Mouse (Mus musculus): ENCODE measurements around the gene Spic.

The Spic gene

GRCm38 (mm10) chr10:88645448-88645847 lies 39.4 kb downstream of the Spic start:
- no peak for DNase-seq (ENCODE audit: low spot score)

DNA sequence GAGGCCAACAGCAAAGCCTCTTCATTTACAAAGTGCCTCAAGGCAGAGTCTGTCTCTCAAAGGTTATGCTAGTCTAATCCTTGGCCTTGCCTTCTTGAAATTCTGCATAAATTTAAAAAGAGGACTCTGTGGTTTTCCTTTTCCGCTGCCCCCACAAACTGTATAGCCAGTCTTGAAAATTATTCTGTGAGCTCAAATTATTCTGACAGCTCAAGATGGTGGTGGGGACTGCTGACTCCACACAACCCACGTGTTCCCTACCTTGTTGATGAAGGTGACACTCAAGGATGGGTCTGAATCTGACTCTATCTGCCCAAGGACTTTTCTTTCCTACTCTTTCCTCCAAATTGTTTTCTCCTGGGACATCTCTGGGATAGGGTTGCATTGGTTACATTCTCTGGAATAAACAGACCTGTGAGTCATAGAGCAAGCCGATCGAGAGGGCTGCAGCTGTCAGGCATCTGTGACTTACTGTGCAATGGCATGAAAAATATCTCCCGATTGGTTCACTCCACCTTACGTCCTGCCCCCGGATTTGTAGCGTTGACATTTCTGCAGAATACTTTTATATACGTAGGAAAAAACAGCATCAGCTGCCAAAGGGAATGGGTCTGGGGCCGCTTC lies 53.4 kb downstream of the Spic start:
- no peak for DNase-seq (ENCODE audit: low spot score)

DNA sequence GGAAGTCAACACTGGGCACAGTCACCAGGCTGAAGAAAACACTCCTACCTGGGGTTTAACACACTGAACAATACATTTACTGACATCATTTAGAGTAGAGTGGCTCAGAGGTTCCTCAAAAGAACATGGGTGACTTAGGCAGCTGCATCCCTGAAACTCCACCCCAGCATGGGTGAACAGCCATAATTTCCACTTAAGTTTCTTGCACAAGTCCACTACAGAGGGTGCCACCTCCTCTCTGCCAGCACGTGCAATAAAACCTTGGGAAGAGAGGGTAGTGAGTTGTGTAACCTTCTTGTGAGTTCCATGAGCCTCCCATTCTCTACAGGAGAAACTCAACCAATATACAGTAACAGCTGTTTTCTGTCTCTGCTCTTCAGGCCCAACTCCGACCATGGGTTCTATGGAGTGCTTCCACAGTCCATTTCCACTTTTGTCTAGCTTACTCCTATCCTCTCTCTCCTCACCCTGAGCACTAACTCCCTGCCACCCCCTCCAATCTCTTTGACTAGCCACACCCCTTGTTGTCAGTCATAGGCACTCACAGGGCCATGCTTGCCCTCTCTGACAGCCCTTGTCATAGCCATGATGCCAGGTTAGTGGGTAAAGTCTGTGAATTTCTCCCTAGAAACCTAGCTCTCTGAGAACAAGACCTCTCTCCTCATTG lies 54.0 kb downstream of the Spic start:
- DNase-seq (ENCODE audit: low spot score), result no peak

DNA sequence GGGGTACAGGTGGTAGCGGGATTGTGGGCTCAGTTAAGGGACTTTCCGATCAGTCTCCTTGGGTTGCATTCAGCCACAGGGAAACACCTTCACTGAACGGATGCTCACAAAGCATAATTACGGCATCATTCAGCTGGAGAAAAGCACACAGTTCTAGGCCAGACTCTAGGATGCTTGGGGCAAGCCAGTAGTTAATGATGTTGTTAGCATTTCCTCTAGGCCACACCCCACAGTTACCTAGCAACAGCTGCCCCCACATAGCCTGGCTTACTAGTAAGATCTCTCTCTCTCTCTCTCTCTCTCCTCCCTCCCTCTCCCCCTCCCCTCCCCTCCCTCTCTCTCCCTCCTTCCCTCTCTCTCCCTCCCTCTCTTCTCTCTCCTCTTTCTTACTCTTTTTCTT lies 57.8 kb downstream of the Spic start:
- DNase-seq (ENCODE audit: low spot score), result no peak

GRCm38 (mm10) chr10:88626176-88626575 lies 58.6 kb downstream of the Spic start:
- DNase-seq (ENCODE audit: low spot score), result no peak

Data from ovary, postnatal 14 days (tissue).